Mouse (Mus musculus) lung, embryonic 15.5 days (tissue): ENCODE results near the gene Pik3r5. TPM values are rescaled to one million over a fixed set of nuclear protein-coding genes. Genes with fewer than 3 reads are reported as not detected.

Source experiments
- ATAC-seq: fragments of 200-750 bp; cut with Nextera tagmentation; 2 replicates; pipeline ENCODE4 v1.8.0; 2017; ENCODE audit warnings: moderate number of reproducible peaks, borderline replicate concordance; ENCODE audit not compliant: low FRiP score, low TSS enrichment; ENCODE audit errors: extremely low read depth
- H3K27ac ChIP-seq: fragments of 300-500 bp; sonication (generic); 2 replicates; pipeline ENCODE4 v1.5.1; 2015; ENCODE audit warnings: moderate library complexity, mild to moderate bottlenecking, inconsistent platforms
- H3K27me3 ChIP-seq: fragments of 300-500 bp; sonication (generic); 2 replicates; pipeline ENCODE4 v1.6.1; 2015; ENCODE audit warnings: inconsistent platforms
- H3K36me3 ChIP-seq: fragments of 300-500 bp; sonication (generic); 2 replicates; pipeline ENCODE4 v1.6.1; 2015; ENCODE audit warnings: inconsistent platforms
- H3K4me1 ChIP-seq: fragments of 300-500 bp; sonication (generic); 2 replicates; pipeline ENCODE4 v1.6.1; 2015; ENCODE audit warnings: inconsistent platforms
- H3K4me2 ChIP-seq: fragments of 300-500 bp; sonication (generic); 2 replicates; pipeline ENCODE4 v1.6.1; 2015; ENCODE audit warnings: inconsistent platforms, mild to moderate bottlenecking, moderate library complexity
- H3K4me3 ChIP-seq: fragments of 300-500 bp; sonication (generic); 2 replicates; pipeline ENCODE4 v1.5.1; 2015; ENCODE audit warnings: mild to moderate bottlenecking, inconsistent platforms
- H3K9ac ChIP-seq: fragments of 300-500 bp; sonication (generic); 2 replicates; pipeline ENCODE4 v1.6.1; 2015; ENCODE audit warnings: inconsistent platforms
- H3K9me3 ChIP-seq: fragments of 300-500 bp; sonication (generic); 2 replicates; pipeline ENCODE4 v1.6.1; 2016; ENCODE audit warnings: inconsistent platforms
- whole genome bisulfite sequencing: fragments of 180-500 bp; shearing (Covaris S2); methylation state at CpG from one replicate; pipeline ENCODE4 v1.1.7; 2015; 5-methylcytosine and 5-hydroxymethylcytosine counted together
- polyA plus RNA-seq: library from polyadenylated mRNA; unstranded; fragments of >200 nt; fragmentation: Nextera tagmentation; extraction: Ambion mirVana; gene quantifications from 2 replicates; pipeline ENCODE4 v1.2.1, GENCODE M21; 2015

Pik3r5 gene
- 0.18 and 0.71 TPM in 2 replicates for polyA plus RNA-seq

DNA sequence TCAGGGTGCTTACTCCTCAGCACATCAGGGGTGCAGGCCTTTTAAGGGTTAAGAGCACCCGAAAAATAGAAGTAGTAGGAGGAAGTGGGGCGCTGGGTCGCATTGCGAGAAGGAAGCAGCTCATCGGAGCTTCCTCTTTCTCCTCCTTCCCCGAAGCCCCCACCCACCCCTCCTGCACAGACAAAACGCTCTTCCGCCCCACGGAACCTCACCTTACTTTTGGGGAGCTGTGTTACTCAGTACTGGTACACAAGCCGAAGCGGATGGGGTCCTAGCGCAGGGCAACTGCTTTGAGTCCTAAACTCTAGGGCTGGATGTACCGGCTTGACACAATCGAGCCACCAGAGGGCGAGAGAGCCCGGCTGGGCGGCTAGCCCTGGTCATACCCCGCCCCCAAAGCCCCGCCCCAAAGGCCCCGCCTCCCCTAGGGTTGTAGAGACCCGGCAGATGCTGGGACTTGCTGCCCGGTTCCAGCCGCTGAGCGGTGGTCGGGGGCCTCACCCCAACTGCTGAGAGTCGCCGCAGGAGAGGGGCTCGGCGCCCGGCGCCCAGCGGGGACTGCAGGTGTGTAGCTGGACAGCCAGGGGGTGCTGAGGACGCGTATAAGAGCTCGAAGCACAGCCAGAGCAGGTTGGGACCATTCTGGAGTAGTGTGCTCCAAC lies at the start of gene Pik3r5:
TSS of gene Pik3r5 (plus strand) at position 423 of the 662 bp plus-strand sequence.
- Histone ChIP-seq H3K27ac (no peak within 1 kb of the TSS), H3K4me2 (peak within 1 kb of the TSS; percentile 66), H3K36me3 (no peaks in the 10 kb centered on the region), H3K4me3 (peak within 1 kb of the TSS; percentile 40), H3K9me3 (no peaks in the 10 kb centered on the region), H3K27me3 (peaks cover 27% of the 10 kb centered on the region), H3K9ac (peak within 1 kb of the TSS; percentile 42), H3K4me1 (peaks cover 15% of the 10 kb centered on the region)
- WGBS: 6% methylated on average over 35 of the region's 35 CpGs
- peak; percentile 90 for ATAC-seq

DNA sequence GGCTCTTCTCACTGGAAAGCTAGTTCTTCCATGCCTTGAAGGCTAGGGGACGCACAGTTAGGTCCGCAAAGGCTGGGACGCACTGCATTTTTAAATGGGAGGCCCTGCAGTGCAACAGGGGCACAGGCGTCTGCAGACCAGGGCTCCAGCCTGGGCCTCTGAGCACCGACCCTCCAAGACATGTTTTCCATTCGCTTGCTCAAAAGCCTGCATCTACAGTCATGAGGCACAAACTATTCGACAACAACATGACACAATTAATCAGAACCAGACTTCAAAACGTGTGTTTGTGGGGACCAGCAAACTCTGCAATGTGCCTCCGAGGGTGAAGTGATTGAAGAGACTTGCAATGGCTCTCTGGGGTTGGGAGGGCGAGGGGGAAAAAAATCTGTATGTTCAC lies 48.4 kb upstream of the Pik3r5 start:
- no peaks in the 10 kb centered on the region for H3K36me3 ChIP-seq
- H3K4me3 ChIP-seq: no peak overlapping the region
- WGBS: 37% methylated on average over 10 of the region's 10 CpGs
- H3K27me3 ChIP-seq: peaks cover 65% of the 10 kb centered on the region
- H3K9ac ChIP-seq: no peak overlapping the region
- H3K9me3 ChIP-seq: no peaks in the 10 kb centered on the region
- ATAC-seq: no peak
- H3K27ac ChIP-seq: no peak overlapping the region
- no peak overlapping the region for H3K4me2 ChIP-seq
- H3K4me1 ChIP-seq: peaks cover 41% of the 10 kb centered on the region

DNA sequence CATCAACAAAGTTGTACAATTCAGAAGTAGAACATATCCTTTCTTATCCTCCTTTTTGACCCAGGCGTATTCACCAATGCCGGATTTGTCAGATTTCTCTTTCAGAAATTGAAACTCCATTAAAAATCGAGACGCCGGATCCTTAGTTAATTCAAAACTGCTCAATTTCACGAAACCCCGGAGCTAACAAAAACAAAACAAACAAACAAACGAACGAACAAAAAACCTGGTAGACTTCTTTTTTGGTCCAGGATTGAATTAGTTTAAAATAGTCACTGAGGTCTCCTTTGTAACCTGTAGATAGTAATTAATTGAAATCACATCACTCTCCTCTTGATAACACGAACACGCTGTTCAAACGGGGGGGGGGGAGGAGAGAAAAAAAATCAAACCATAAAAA lies 47.8 kb upstream of the Pik3r5 start:
- no peak overlapping the region for H3K9ac ChIP-seq
- H3K27ac ChIP-seq: no peak overlapping the region
- peak overlapping the region; percentile 66 for H3K4me3 ChIP-seq
- H3K36me3 ChIP-seq: no peaks in the 10 kb centered on the region
- WGBS: 19% methylated on average over 12 of the region's 12 CpGs
- H3K4me1 ChIP-seq: peaks cover 34% of the 10 kb centered on the region
- no peak for ATAC-seq
- H3K4me2 ChIP-seq: peak overlapping the region; percentile 99; the same call in 1 of the 2 replicates
- peaks cover 71% of the 10 kb centered on the region for H3K27me3 ChIP-seq
- no peaks in the 10 kb centered on the region for H3K9me3 ChIP-seq

DNA sequence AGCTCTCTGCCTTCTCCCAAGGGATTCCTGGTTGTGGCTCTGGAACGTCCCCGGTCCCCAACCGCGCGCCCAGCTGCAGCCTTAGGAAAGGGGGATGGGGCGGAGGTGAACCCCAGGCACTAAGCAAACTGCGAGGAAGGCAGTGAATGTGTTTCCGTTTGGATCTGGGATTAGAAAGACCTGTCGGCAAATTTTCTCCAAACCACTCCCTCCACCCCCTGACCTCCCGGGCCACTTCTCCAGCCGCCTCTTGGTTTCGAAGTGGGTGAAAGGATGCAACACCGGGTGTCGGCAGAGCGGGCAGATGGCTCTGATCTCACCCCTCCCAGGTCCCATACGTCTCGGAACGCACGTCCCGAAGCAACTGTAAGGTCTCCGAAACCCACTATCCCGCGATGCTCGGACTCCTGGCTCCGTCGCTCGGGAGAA lies 47.3 kb upstream of the Pik3r5 start:
- Histone ChIP-seq H3K4me1 (peaks cover 33% of the 10 kb centered on the region), H3K9ac (no peak overlapping the region), H3K27ac (no peak overlapping the region), H3K27me3 (peaks cover 76% of the 10 kb centered on the region), H3K36me3 (no peaks in the 10 kb centered on the region), H3K4me3 (peak overlapping the region; percentile 66), H3K4me2 (peak overlapping the region; percentile 99), H3K9me3 (no peaks in the 10 kb centered on the region)
- no peak for ATAC-seq
- WGBS: 2% methylated on average over 27 of the region's 27 CpGs

GRCm38 (mm10) chr11:68385021-68385821 lies 46.7 kb upstream of the Pik3r5 start:
- Histone ChIP-seq H3K4me3 (peak overlapping the region; percentile 66), H3K4me2 (peak overlapping the region; percentile 99), H3K27ac (no peak overlapping the region), H3K9me3 (no peaks in the 10 kb centered on the region), H3K9ac (peak overlapping the region; percentile 39; the same call in 1 of the 2 replicates), H3K27me3 (peaks cover 80% of the 10 kb centered on the region), H3K36me3 (no peaks in the 10 kb centered on the region), H3K4me1 (peaks cover 31% of the 10 kb centered on the region)
- WGBS: under 1% methylated on average over 94 of the region's 94 CpGs
- ATAC-seq: 0 out of 2 replicates have a peak, but pooled peaks have one; percentile 15

- Histone ChIP-seq H3K9ac (peak overlapping the region; percentile 39), H3K4me3 (peak overlapping the region; percentile 66), H3K27ac (peak overlapping the region; percentile 49; the same call in 1 of the 2 replicates), H3K36me3 (no peaks in the 10 kb centered on the region), H3K4me1 (peaks cover 36% of the 10 kb centered on the region), H3K4me2 (peak overlapping the region; percentile 99), H3K9me3 (no peaks in the 10 kb centered on the region), H3K27me3 (peaks cover 89% of the 10 kb centered on the region)
- under 1% methylated on average over 35 of the region's 68 CpGs for WGBS
- no peak for ATAC-seq
These were observed 45.9 kb upstream of the Pik3r5 start for GRCm38 (mm10) chr11:68385921-68386588.

GRCm38 (mm10) chr11:68386589-68387440 lies 45.1 kb upstream of the Pik3r5 start:
- ATAC-seq: peak; percentile 49
- H3K4me1 ChIP-seq: peaks cover 36% of the 10 kb centered on the region
- peak overlapping the region; percentile 66 for H3K4me3 ChIP-seq
- peak overlapping the region; percentile 49; the same call in 1 of the 2 replicates for H3K27ac ChIP-seq
- H3K36me3 ChIP-seq: no peaks in the 10 kb centered on the region
- 1% methylated on average over 85 of the region's 90 CpGs for WGBS
- peaks cover 90% of the 10 kb centered on the region for H3K27me3 ChIP-seq
- no peaks in the 10 kb centered on the region for H3K9me3 ChIP-seq
- H3K9ac ChIP-seq: peak overlapping the region; percentile 39
- peak overlapping the region; percentile 99 for H3K4me2 ChIP-seq

- H3K27me3 ChIP-seq: peaks cover 91% of the 10 kb centered on the region
- WGBS: 45% methylated on average over 4 of the region's 4 CpGs
These were observed 44.5 kb upstream of the Pik3r5 start for GRCm38 (mm10) chr11:68387441-68387760.

GRCm38 (mm10) chr11:68387971-68388654 lies 43.8 kb upstream of the Pik3r5 start:
- no peak overlapping the region for H3K4me2 ChIP-seq
- H3K27ac ChIP-seq: no peak overlapping the region
- no peaks in the 10 kb centered on the region for H3K9me3 ChIP-seq
- WGBS: 65% methylated on average over 11 of the region's 11 CpGs
- peaks cover 36% of the 10 kb centered on the region for H3K4me1 ChIP-seq
- H3K9ac ChIP-seq: no peak overlapping the region
- ATAC-seq: no peak
- H3K4me3 ChIP-seq: no peak overlapping the region
- H3K27me3 ChIP-seq: peaks cover 91% of the 10 kb centered on the region
- no peaks in the 10 kb centered on the region for H3K36me3 ChIP-seq

More at GRCm38 (mm10) chr11:68387441-68387760, 44.5 kb upstream of the Pik3r5 start:
- Histone ChIP-seq H3K27ac (peak overlapping the region; percentile 49; the same call in 1 of the 2 replicates), H3K4me1 (peaks cover 36% of the 10 kb centered on the region), H3K9me3 (no peaks in the 10 kb centered on the region), H3K4me3 (peak overlapping the region; percentile 66), H3K9ac (peak overlapping the region; percentile 39; the same call in 1 of the 2 replicates), H3K36me3 (no peaks in the 10 kb centered on the region), H3K4me2 (peak overlapping the region; percentile 99)
- no peak for ATAC-seq

DNA sequence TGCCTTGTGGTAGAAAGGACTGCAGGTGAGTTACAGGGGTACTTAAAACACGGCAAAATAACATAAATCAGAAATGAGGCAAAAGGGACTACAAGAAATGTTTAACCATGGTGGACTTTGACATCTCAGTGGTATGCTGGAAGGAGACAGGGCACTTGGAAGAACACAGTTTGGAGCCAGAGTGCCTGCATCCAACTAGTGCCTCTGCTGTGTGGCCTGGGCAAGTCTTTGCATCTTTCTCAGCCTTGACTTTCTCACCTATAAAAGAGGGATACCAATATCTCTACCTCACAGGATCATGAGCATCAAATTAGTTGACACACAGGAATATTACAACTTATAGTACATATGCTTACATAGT lies 43.3 kb upstream of the Pik3r5 start:
- no peak overlapping the region for H3K4me3 ChIP-seq
- peaks cover 36% of the 10 kb centered on the region for H3K4me1 ChIP-seq
- no peak overlapping the region for H3K9ac ChIP-seq
- no peaks in the 10 kb centered on the region for H3K36me3 ChIP-seq
- peaks cover 88% of the 10 kb centered on the region for H3K27me3 ChIP-seq
- H3K9me3 ChIP-seq: no peaks in the 10 kb centered on the region
- H3K27ac ChIP-seq: no peak overlapping the region
- no peak overlapping the region for H3K4me2 ChIP-seq
- no peak for ATAC-seq
- 43% methylated on average over 1 of the region's 1 CpGs for WGBS
